Mouse (Mus musculus) kidney, postnatal 4 days (tissue): ENCODE results near the gene Wasf2.

Source experiments
- DNase-seq, 2 experiments: peaks; one replicate each; pipeline ENCODE4 v3.0.0; 2021; ENCODE audit warnings: mixed read lengths in 2 of 2

Wasf2 gene

GRCm38 (mm10) chr4:133096671-133097070 lies 33.6 kb upstream of the Wasf2 start:
- peak in 1 of 2 experiments; percentile 36 for DNase-seq

- no peak for DNase-seq
Measured at GRCm38 (mm10) chr4:133101751-133102150, 28.6 kb upstream of the Wasf2 start.

- peak; percentile 44 to 66 for DNase-seq
Measured at GRCm38 (mm10) chr4:133103525-133104193, 26.6 kb upstream of the Wasf2 start.

GRCm38 (mm10) chr4:133104194-133104569 lies 26.1 kb upstream of the Wasf2 start:
- DNase-seq: peak in 1 of 2 experiments; percentile 57

GRCm38 (mm10) chr4:133106691-133107090 lies 23.6 kb upstream of the Wasf2 start:
- no peak for DNase-seq

- peak; percentile 57 to 76 for DNase-seq
Measured at GRCm38 (mm10) chr4:133107788-133108281, 22.5 kb upstream of the Wasf2 start.

- DNase-seq: peak in 1 of 2 experiments; percentile 37
Measured at GRCm38 (mm10) chr4:133108481-133109334, 21.6 kb upstream of the Wasf2 start.

- DNase-seq: no peak
Measured at GRCm38 (mm10) chr4:133109335-133109801, 20.9 kb upstream of the Wasf2 start.

GRCm38 (mm10) chr4:133112175-133112838 lies 18.0 kb upstream of the Wasf2 start:
- no peak for DNase-seq

GRCm38 (mm10) chr4:133113351-133113882 lies 16.9 kb upstream of the Wasf2 start:
- DNase-seq: no peak

GRCm38 (mm10) chr4:133114762-133115161 lies 15.5 kb upstream of the Wasf2 start:
- DNase-seq: no peak

GRCm38 (mm10) chr4:133115721-133116429 lies 14.4 kb upstream of the Wasf2 start:
- DNase-seq: no peak

- peak; percentile 46 to 63 for DNase-seq
Measured at GRCm38 (mm10) chr4:133116756-133117470, 13.4 kb upstream of the Wasf2 start.

GRCm38 (mm10) chr4:133117556-133118411 lies 12.5 kb upstream of the Wasf2 start:
- peak; percentile 79 to 89 for DNase-seq

GRCm38 (mm10) chr4:133118775-133119375 lies 11.4 kb upstream of the Wasf2 start:
- no peak for DNase-seq

- no peak for DNase-seq
Measured at GRCm38 (mm10) chr4:133119579-133119978, 10.7 kb upstream of the Wasf2 start.

GRCm38 (mm10) chr4:133120833-133121321 lies 9.4 kb upstream of the Wasf2 start:
- peak; percentile 48 to 70 for DNase-seq

- no peak for DNase-seq
Measured at GRCm38 (mm10) chr4:133121416-133121815, 8.9 kb upstream of the Wasf2 start.

GRCm38 (mm10) chr4:133121974-133122637 lies 8.2 kb upstream of the Wasf2 start:
- DNase-seq: no peak
